Mouse (Mus musculus): Measurements from ENCODE around the gene Tead4.
"Not testable (repeated sequence)": the region's sequence is repeated elsewhere in the genome, so short reads cannot be mapped to it uniquely, and the experiment has no call there.

The Tead4 gene

DNA sequence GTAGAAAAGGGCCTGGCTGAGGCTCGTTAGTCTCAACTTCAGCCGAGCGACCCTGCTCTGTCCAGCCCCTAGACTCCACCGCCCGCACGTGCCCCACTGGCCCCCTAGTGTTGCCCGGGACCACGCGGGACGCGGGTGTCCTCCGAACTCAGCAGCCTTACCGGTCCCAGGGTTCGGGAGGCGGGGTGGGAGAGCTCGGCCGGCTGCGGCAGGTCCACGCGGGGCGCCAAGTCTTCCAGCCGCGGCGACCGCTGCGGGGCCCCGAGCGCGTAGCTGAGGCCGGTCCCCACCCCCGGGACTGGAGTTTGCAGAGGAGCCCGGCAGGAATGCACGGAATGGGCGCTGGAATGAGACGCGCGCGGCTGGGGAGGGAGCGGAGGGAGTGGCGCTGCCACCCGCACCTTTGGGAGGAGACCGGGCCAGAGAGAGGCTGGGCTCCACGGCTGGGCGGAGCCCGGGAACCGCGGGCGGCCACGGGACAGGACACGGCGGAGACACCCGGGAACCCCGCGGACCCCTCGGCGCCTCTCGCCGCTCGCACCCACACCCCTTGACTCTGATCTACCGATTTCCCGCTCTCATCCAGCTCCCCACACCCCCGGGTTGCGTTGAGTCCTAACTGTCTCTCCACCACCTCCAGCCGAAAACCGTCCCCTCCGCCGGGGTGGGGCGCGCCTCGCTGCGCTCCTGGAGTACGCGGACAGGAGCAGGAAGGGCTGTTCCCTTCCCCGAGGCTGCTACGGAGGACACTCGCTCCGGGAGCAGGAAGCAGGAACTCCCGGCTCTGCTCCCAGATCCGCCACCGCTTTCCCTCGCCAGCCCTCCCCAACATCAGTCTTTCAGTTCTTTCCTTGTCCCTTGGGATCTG, at the start of gene Tead4:
Tead4 (minus strand) TSS at position 690 of the 868 bp plus-strand sequence.
- DNase-seq: no peak

- no peak for DNase-seq
Measured at GRCm38 (mm10) chr6:128349711-128350110, 49.1 kb upstream of the Tead4 start.

GRCm38 (mm10) chr6:128346782-128347181, 46.2 kb upstream of the Tead4 start:
- DNase-seq: no peak

DNA sequence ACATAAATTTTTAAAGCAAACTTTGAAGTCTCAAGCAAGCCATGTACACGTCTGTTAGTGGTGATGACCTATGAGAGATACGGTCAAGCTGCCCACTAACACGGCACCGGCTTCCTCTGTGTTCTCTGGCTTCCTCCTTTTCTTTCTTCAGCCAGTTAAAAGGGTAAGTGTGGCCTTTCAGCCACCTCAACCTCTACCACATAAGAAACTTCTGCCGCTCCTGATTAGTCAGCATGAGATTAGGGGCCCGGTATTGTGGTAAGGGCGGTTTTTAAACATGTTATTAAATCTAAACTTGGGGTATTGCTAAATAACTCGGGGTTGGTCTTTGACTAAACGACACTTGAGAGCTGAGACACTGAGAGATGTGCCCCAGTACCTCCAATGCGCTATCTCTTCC, 45.0 kb upstream of the Tead4 start:
- no peak for DNase-seq

DNA sequence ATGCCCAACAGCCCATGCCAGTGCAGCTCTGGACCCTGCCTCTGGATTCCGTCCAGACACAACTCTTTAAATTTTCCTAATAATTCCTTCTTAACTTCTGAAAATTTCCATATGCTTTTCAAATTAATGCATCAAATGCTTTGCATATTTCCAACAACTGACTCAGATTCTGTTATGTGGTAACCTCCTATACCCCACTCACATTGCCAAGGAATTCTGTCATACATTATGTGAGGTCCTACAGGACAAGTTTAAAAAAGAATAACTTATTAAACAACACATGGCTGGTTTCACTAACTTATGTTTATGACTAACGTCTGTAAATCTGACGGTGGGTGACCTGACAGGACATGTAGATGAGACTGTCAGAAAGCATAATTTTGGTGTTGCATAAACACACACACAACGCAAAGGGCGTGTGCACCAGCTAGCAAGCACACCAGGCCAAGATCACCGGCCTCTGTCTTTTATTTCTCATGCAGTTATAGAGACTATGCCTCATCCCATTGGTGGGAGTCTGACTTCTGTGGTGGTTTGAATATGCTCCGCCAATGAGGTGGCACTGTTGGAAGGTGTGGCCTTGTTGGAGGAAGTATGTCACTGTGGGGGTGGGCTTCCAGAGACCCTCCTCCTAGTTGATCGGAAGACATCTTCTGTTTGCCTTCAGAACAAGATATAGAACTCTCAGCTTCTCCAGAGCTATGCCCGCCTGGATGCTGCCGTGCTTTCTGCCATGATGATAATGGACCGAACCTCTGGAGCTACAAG, 41.5 kb upstream of the Tead4 start:
- DNase-seq: no peak

GRCm38 (mm10) chr6:128338876-128339275, 38.3 kb upstream of the Tead4 start:
- DNase-seq: no peak

- DNase-seq: no peak
Measured at GRCm38 (mm10) chr6:128337467-128337866, 36.8 kb upstream of the Tead4 start.

DNA sequence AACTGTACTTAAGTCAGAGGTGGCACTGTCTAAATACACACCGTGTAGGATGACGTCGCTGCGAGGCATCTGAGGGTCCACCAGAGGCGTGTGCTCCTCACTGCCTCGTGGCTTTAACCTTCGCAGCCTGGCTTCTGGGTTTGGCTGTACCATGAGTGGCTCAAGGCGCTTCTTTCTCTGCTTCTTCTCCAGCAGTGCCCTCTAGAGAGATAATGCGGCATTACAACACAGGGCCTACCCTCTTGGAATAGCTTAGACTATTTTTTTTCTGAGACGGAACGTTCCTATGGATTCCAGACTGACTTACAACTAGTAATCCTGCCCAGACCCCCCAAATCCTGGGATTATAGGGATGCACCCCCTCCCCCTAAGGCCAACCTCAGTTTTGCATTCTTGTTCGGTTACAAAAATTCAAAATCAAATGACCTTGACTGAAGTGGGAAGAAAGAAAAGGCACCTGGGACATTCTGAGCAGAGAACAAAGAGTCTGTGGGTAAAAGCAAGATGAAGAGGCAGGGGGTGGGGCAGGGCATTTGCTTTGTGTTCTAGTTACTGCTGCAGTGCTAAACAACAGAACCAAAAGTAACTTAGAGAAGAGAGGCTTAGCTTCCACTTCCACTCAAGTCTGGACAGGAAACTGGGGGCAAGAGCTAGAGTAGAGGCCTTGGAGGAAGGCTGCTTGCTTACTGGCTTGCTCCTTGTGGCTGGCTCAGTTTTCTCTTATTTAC, 33.9 kb upstream of the Tead4 start:
- peak; percentile 68 to 71 for DNase-seq

DNA sequence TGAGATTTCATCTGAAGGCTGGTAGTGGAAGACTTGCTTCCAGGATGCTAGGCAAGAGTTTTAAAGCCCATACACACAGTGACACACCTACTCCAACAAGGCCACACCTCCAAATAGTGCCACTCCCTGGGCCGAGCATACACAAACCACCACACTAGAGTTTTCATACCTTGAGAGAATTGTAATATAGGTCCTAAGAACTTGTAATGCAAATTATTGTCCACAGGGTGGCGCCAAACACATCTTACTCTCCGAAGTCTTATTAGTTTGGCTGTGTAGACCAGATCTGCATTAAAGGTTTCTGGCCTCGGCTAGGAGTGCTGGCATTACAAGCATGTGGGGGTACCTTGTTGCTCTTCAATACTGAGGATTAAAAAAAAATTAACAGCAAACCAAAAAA, 17.7 kb upstream of the Tead4 start:
- peak; percentile 75 to 76 for DNase-seq

- no peak for DNase-seq
Measured at GRCm38 (mm10) chr6:128315597-128315996, 15.0 kb upstream of the Tead4 start.

- no peak for DNase-seq
Measured at GRCm38 (mm10) chr6:128314796-128315195, 14.2 kb upstream of the Tead4 start.

DNA sequence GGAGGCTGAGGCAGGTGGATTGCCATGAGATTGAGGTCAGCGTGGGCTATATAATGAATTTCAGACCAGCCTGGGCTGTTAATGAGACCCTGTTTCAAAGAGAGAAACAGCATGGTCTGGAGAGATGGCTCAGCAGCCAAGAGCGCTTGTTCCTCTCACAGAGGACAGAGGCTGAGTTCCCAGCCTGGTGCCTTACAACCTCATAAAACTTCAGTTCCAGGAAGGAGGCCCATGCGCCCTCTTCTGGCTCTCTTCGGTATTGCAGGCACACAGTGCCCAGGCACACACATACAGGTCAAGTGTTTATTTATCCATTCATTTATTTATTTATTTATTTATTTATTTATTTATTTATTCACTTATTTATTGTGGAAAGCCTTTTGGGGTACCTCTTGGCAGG, 7.7 kb upstream of the Tead4 start:
- DNase-seq: peak; percentile 60 to 62

GRCm38 (mm10) chr6:128304801-128305200, 4.2 kb upstream of the Tead4 start:
- no peak for DNase-seq

GRCm38 (mm10) chr6:128302640-128303039, 2.0 kb upstream of the Tead4 start:
- DNase-seq: not testable (repeated sequence)

DNA sequence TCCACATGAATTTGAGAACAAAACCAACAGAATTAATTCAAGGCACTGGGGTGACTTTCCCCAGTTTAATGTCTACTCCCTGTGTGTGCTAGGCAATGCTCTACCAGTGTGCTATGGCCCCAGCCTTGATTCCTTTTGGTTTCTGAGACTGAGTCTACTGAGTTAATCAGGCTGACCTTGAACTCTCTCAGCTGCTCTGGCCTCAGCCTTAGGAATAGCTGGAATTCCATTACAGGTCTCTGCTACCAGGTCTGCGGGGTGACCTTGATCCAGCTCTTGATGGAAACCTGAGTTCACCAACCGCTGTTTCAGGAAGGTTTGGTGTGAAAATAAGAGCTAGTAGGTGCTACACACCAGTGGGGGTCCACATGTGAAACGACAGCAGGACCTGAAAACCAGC, 1.3 kb upstream of the Tead4 start:
- no peak for DNase-seq

GRCm38 (mm10) chr6:128301458-128301857, 835 bp upstream of the Tead4 start:
- DNase-seq: no peak

DNA sequence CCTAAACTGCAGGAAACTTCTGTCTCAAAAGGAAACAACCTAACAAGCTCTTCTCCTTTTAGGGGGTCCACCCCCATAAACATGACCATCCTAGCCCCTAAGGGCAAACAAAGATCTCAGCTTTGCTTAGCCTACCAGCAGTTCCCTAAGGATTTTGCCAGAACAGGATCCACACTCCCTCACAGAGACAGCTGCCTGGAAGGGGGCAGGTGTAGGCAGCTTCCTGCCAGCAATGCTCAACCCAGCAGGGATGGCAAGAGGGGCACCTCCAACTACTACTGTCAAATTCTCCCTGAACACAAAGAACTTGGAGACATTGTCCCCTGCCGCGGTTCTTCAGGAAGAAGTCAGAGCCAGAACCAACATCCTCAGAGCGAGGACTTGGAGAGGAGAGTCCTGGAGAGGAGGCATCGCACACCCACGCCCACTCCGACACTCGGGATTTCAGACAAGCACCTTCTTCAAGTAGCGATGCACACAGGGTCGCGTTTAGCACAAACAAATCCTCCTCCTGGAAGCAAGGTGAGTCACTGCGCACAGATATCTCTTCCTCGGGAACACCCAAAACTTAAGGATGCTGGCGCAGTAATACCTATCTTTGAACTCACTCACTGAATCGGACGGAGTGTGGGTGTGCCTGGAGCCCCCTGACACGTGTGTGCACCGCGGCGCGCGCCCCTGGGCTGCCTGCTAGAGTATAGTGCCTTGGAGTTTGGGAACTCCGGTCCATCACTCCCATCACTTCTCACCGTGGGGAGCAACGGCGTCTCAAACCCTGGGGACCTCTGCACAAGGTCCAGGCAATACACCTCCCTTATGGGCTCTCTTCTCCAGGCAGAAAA, 1.1 kb downstream of the Tead4 start:
- DNase-seq: no peak

GRCm38 (mm10) chr6:128298246-128298645, 2.4 kb downstream of the Tead4 start:
- no peak for DNase-seq

DNA sequence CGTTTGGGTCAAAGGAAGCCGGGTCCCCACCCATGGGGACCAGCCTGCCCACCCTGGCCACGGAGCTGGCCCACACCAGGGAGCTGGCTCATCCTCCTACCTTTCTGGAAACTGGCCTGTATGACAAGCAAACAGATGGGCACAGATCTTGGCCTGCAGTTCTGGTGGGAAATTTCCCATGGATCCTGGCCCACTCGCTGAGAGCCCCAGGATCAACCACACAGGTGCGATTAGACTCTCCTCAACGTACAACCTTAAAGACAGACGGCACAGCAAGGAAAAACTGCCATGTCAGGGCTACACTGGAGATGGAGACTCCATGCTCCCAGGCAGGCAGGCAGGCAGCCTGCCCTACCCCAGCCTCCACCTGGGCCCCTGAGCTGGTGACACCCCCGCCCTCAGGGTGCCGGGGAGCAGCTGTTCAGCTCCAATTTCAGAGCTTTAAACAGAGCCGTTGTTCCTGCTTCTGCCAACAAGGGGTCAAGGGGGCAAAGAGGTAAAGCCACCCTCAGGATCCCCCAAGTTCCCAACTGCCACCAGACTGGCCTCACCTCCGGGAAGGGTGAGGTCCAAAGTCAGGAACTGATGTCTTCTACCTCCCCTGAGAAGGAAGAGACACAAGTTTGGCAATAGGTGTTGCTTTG, 3.8 kb downstream of the Tead4 start:
- no peak for DNase-seq

DNA sequence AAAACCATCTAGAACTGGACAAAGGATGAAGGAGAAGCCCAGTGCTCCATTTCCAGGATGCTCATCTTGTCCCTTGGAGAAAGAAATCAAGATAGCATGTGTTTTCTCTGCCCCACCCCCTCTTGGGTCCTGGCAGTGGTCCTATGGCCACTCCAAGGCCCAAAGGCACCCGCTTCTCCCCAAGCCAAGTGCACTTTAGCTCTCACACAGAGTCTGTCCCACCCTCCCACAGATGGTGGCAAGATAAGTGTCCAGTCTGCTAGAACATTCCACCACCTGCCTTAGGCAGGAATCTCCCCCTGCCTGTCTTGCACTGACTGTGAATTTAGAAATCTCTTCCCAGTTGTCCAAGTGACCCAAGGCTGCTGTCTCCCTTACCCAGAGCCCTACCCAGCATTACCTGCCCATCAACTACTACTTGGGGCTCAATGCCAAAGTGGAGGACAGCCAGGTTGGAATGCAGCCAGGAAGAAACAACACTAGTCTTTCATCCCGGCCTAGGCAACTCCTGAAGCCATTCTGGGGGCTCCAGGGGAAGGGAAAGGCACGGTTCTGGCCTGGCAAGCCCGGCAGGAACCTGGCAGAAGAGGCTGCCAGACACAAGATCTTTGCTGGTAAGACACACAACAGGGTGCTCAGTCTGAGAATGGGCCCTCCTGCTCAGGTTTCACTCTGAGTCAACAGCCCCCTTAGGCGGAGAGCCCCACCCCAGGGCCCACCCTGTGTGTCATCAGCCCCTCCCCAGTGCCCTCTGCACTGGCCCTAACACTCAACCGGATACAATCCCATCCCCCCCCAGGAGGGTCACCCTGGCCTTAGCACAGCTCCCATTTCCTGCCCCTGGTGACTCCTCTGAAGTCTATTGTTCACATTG, 4.5 kb downstream of the Tead4 start:
- DNase-seq: no peak

GRCm38 (mm10) chr6:128291284-128291683, 9.3 kb downstream of the Tead4 start:
- no peak for DNase-seq
